Mouse (Mus musculus) neural tube, embryonic 12.5 days (tissue): Measurements from ENCODE around the gene Enpep. TPM values are rescaled to one million over a fixed set of nuclear protein-coding genes. Genes with fewer than 3 reads are reported as not detected.

Experiments used
- ATAC-seq: fragments of 200-750 bp; cut with Nextera tagmentation; 2 replicates; pipeline ENCODE4 v1.8.0; 2017; ENCODE audit warnings: low read depth, mild to moderate bottlenecking, moderate TSS enrichment, moderate library complexity; ENCODE audit not compliant: low FRiP score
- H3K27ac ChIP-seq: fragments of 300-500 bp; sonication (generic); 2 replicates; pipeline ENCODE4 v1.5.1; 2016
- H3K27me3 ChIP-seq: fragments of 300-500 bp; sonication (generic); replicated peaks from 2 replicates; pipeline ENCODE4 v1.6.1; 2016; ENCODE audit warnings: mild to moderate bottlenecking
- H3K36me3 ChIP-seq: fragments of 300-500 bp; sonication (generic); 2 replicates; pipeline ENCODE4 v1.6.1; 2016; ENCODE audit warnings: mild to moderate bottlenecking
- H3K4me1 ChIP-seq: fragments of 300-500 bp; sonication (generic); 2 replicates; pipeline ENCODE4 v1.6.1; 2016
- H3K4me2 ChIP-seq: fragments of 300-500 bp; sonication (generic); replicated peaks from 2 replicates; pipeline ENCODE4 v1.6.1; 2016; ENCODE audit warnings: mild to moderate bottlenecking
- H3K4me3 ChIP-seq: fragments of 300-500 bp; sonication (generic); 2 replicates; pipeline ENCODE4 v1.5.1; 2016
- H3K9ac ChIP-seq: fragments of 300-500 bp; sonication (generic); 2 replicates; pipeline ENCODE4 v1.6.1; 2016; ENCODE audit warnings: mild to moderate bottlenecking
- H3K9me3 ChIP-seq: fragments of 300-500 bp; sonication (generic); 2 replicates; pipeline ENCODE4 v1.6.1; 2016; ENCODE audit warnings: mild to moderate bottlenecking
- WGBS: fragments of 180-500 bp; shearing (Covaris S2); methylation state at CpG from one replicate; pipeline ENCODE4 v1.1.7; 2016; 5-methylcytosine and 5-hydroxymethylcytosine counted together
- polyA plus RNA-seq: library from polyadenylated mRNA; unstranded; fragments of >200 nt; fragmentation: Nextera tagmentation; extraction: Ambion mirVana; gene quantifications from 2 replicates; pipeline ENCODE4 v1.2.1, GENCODE M21; 2016

Enpep gene
- polyA plus RNA-seq, 1 experiment from 2014 or later, result 1.2 TPM

GRCm38 (mm10) chr3:129341066-129341465, 8.5 kb upstream of the Enpep start:
- H3K9me3 ChIP-seq, result 0 out of 2 replicates have a peak, but pooled peaks cover 6% of the 10 kb centered on the region
- H3K4me1 ChIP-seq, result no peaks in the 10 kb centered on the region
- no peak overlapping the region for H3K4me2 ChIP-seq
- H3K36me3 ChIP-seq, result no peaks in the 10 kb centered on the region
- no peak overlapping the region for H3K4me3 ChIP-seq
- ATAC-seq, result no peak
- H3K27me3 ChIP-seq, result no peaks in the 10 kb centered on the region
- no peak overlapping the region for H3K27ac ChIP-seq
- no peak overlapping the region for H3K9ac ChIP-seq

GRCm38 (mm10) chr3:129338296-129339091, 6.0 kb upstream of the Enpep start:
- Histone ChIP-seq H3K4me3 (no peak overlapping the region), H3K27ac (no peak overlapping the region), H3K4me1 (no peaks in the 10 kb centered on the region), H3K9me3 (0 out of 2 replicates have a peak, but pooled peaks cover 6% of the 10 kb centered on the region), H3K4me2 (no peak overlapping the region), H3K9ac (no peak overlapping the region), H3K27me3 (no peaks in the 10 kb centered on the region), H3K36me3 (no peaks in the 10 kb centered on the region)
- no peak for ATAC-seq
- 51% methylated on average over 14 of the region's 14 CpGs for WGBS

- Histone ChIP-seq H3K27ac (no peak overlapping the region), H3K36me3 (no peaks in the 10 kb centered on the region), H3K9me3 (no peaks in the 10 kb centered on the region), H3K4me1 (no peaks in the 10 kb centered on the region), H3K4me3 (no peak overlapping the region), H3K4me2 (no peak overlapping the region), H3K27me3 (no peaks in the 10 kb centered on the region), H3K9ac (no peak overlapping the region)
- WGBS, result 75% methylated on average over 7 of the region's 7 CpGs
- no peak for ATAC-seq
These were observed 378 bp downstream of the Enpep start for GRCm38 (mm10) chr3:129332142-129332541.

GRCm38 (mm10) chr3:129331427-129331826, 1.1 kb downstream of the Enpep start:
- ATAC-seq, result no peak
- H3K27ac ChIP-seq, result no peak overlapping the region
- no peak overlapping the region for H3K9ac ChIP-seq
- no peaks in the 10 kb centered on the region for H3K4me1 ChIP-seq
- H3K27me3 ChIP-seq, result no peaks in the 10 kb centered on the region
- H3K4me3 ChIP-seq, result no peak overlapping the region
- no peaks in the 10 kb centered on the region for H3K36me3 ChIP-seq
- 97% methylated on average over 6 of the region's 6 CpGs for WGBS
- H3K9me3 ChIP-seq, result no peaks in the 10 kb centered on the region
- H3K4me2 ChIP-seq, result no peak overlapping the region

- Histone ChIP-seq H3K27ac (no peak overlapping the region), H3K36me3 (no peaks in the 10 kb centered on the region), H3K27me3 (no peaks in the 10 kb centered on the region), H3K4me1 (no peaks in the 10 kb centered on the region), H3K4me3 (no peak overlapping the region), H3K9me3 (no peaks in the 10 kb centered on the region), H3K4me2 (no peak overlapping the region), H3K9ac (no peak overlapping the region)
- WGBS, result 87% methylated on average over 4 of the region's 4 CpGs
- no peak for ATAC-seq
These were observed 4.5 kb downstream of the Enpep start for GRCm38 (mm10) chr3:129328056-129328455.

- Histone ChIP-seq H3K9ac (no peak overlapping the region), H3K36me3 (no peaks in the 10 kb centered on the region), H3K4me2 (no peak overlapping the region), H3K27ac (no peak overlapping the region), H3K4me3 (no peak overlapping the region), H3K4me1 (no peaks in the 10 kb centered on the region), H3K27me3 (no peaks in the 10 kb centered on the region), H3K9me3 (no peaks in the 10 kb centered on the region)
- WGBS, result 81% methylated on average over 6 of the region's 6 CpGs
- ATAC-seq, result no peak
These were observed 10.9 kb downstream of the Enpep start for GRCm38 (mm10) chr3:129321585-129321984.

- Histone ChIP-seq H3K4me3 (no peak overlapping the region), H3K4me1 (no peaks in the 10 kb centered on the region), H3K36me3 (no peaks in the 10 kb centered on the region), H3K9me3 (no peaks in the 10 kb centered on the region), H3K4me2 (no peak overlapping the region), H3K9ac (no peak overlapping the region), H3K27me3 (no peaks in the 10 kb centered on the region), H3K27ac (no peak overlapping the region)
- WGBS, result 81% methylated on average over 17 of the region's 17 CpGs
- no peak for ATAC-seq
These were observed 15.3 kb downstream of the Enpep start for GRCm38 (mm10) chr3:129317032-129317729.

- Histone ChIP-seq H3K9me3 (no peaks in the 10 kb centered on the region), H3K4me2 (no peak overlapping the region), H3K27me3 (no peaks in the 10 kb centered on the region), H3K4me3 (no peak overlapping the region), H3K4me1 (no peaks in the 10 kb centered on the region), H3K36me3 (no peaks in the 10 kb centered on the region), H3K27ac (no peak overlapping the region), H3K9ac (no peak overlapping the region)
- whole genome bisulfite sequencing, result 92% methylated on average over 7 of the region's 7 CpGs
- ATAC-seq, result no peak
These were observed 18.7 kb downstream of the Enpep start for GRCm38 (mm10) chr3:129313671-129314415.

- Histone ChIP-seq H3K36me3 (no peaks in the 10 kb centered on the region), H3K9me3 (no peaks in the 10 kb centered on the region), H3K9ac (no peak overlapping the region), H3K27me3 (no peaks in the 10 kb centered on the region), H3K4me2 (no peak overlapping the region), H3K4me3 (no peak overlapping the region), H3K4me1 (no peaks in the 10 kb centered on the region), H3K27ac (no peak overlapping the region)
- ATAC-seq, result no peak
- WGBS, result 82% methylated on average over 2 of the region's 2 CpGs
These were observed 19.3 kb downstream of the Enpep start for GRCm38 (mm10) chr3:129313221-129313620.

GRCm38 (mm10) chr3:129312511-129312910, 20.0 kb downstream of the Enpep start:
- Histone ChIP-seq H3K4me3 (no peak overlapping the region), H3K4me2 (no peak overlapping the region), H3K36me3 (no peaks in the 10 kb centered on the region), H3K27ac (no peak overlapping the region), H3K4me1 (no peaks in the 10 kb centered on the region), H3K9ac (no peak overlapping the region), H3K27me3 (no peaks in the 10 kb centered on the region), H3K9me3 (no peaks in the 10 kb centered on the region)
- 95% methylated on average over 8 of the region's 8 CpGs for WGBS
- ATAC-seq, result no peak

- H3K27me3 ChIP-seq, result no peaks in the 10 kb centered on the region
- H3K4me1 ChIP-seq, result no peaks in the 10 kb centered on the region
- ATAC-seq, result no peak
- WGBS, result 86% methylated on average over 8 of the region's 8 CpGs
- no peak overlapping the region for H3K4me2 ChIP-seq
- no peak overlapping the region for H3K27ac ChIP-seq
- no peak overlapping the region for H3K4me3 ChIP-seq
- H3K36me3 ChIP-seq, result no peaks in the 10 kb centered on the region
- H3K9ac ChIP-seq, result no peak overlapping the region
- H3K9me3 ChIP-seq, result no peaks in the 10 kb centered on the region
These were observed 20.6 kb downstream of the Enpep start for GRCm38 (mm10) chr3:129311951-129312350.

- Histone ChIP-seq H3K36me3 (no peaks in the 10 kb centered on the region), H3K9me3 (no peaks in the 10 kb centered on the region), H3K4me2 (no peak overlapping the region), H3K4me1 (no peaks in the 10 kb centered on the region), H3K9ac (no peak overlapping the region), H3K27me3 (no peaks in the 10 kb centered on the region), H3K4me3 (no peak overlapping the region), H3K27ac (no peak overlapping the region)
- WGBS, result 37% methylated on average over 5 of the region's 5 CpGs
- no peak for ATAC-seq
These were observed 22.6 kb downstream of the Enpep start for GRCm38 (mm10) chr3:129309926-129310325.
